Mouse (Mus musculus): ENCODE results near the gene Adtrp.

GRCm38 (mm10) chr13:41872686-41873085 lies 25.2 kb upstream of the Adtrp start:
- TF ChIP-seq CTCF (IDR thresholded peaks at IDR 0.05; ENCODE audit: low read depth) (no peak), EP300 (optimal IDR thresholded peaks at IDR 0.05) (no peak)
